Mouse (Mus musculus) myocyte (in vitro differentiated cells): ENCODE measurements at regions not wholly inside any gene's neighbourhood (a gene's known extent, or its start where the extent isn't known, plus 50 kb on each side); places are given as distances from the start of the nearest gene placed in this dataset.

Experiments
- E2F4 ChIP-seq: IDR thresholded peaks from one replicate; pipeline ENCODE4 v1.6.1; 2011; ENCODE audit warnings: mild to moderate bottlenecking, control low read depth, moderate library complexity; ENCODE audit not compliant: insufficient read depth
- MAX ChIP-seq: IDR thresholded peaks from one replicate; pipeline ENCODE4 v1.6.1; 2011; ENCODE audit warnings: low read depth, mild to moderate bottlenecking, control low read depth
- POLR2A ChIP-seq: IDR thresholded peaks from one replicate; pipeline ENCODE4 v1.6.1; 2011; ENCODE audit warnings: low read depth, mild to moderate bottlenecking, control low read depth, moderate library complexity; ENCODE audit not compliant: insufficient read length
- POLR2AphosphoS2 ChIP-seq: IDR thresholded peaks from one replicate; pipeline ENCODE4 v1.6.1; 2011; ENCODE audit warnings: low read depth, control low read depth; ENCODE audit not compliant: insufficient read length
- TCF12 ChIP-seq: IDR thresholded peaks from one replicate; pipeline ENCODE4 v1.6.1; 2011; ENCODE audit warnings: mild to moderate bottlenecking, control low read depth; ENCODE audit not compliant: poor library complexity, insufficient read depth, severe bottlenecking
- USF1 ChIP-seq: IDR thresholded peaks from one replicate; pipeline ENCODE4 v1.6.1; 2011; ENCODE audit warnings: low read depth, mild to moderate bottlenecking, control low read depth, moderate library complexity

DNA sequence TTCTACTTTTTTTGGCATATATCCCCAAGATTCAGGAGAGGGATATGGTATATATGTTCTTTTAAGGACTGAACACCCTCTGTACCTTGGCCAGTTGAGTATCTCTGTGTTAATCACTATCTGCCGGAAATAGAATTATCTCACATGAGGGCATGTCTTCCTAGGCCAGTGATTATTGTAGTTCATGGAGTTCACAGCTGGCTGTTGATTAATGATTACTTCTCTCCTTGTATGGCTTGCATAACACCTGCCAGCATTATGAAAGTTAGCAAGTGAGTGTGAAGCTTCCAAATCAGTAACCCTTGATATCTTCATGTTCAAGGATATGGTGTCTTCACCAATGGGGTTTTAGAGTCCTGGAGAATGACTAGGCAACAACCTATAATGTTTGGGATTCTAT is 488.0 kb upstream of the Gm21961 start:
- TF ChIP-seq POLR2A (no peak), E2F4 (no peak), USF1 (no peak), MAX (no peak), POLR2AphosphoS2 (no peak), TCF12 (no peak)
